Mouse (Mus musculus): Measurements from ENCODE around the gene Ccdc85c. TPM values are rescaled to one million over a fixed set of nuclear protein-coding genes. Genes with fewer than 3 reads are reported as not detected.
A peak's percentile ranks its signal among the peaks of the same experiment; 100 is the strongest.

Gene Ccdc85c
- polyA plus RNA-seq, 2 experiments: 1.8 TPM

DNA sequence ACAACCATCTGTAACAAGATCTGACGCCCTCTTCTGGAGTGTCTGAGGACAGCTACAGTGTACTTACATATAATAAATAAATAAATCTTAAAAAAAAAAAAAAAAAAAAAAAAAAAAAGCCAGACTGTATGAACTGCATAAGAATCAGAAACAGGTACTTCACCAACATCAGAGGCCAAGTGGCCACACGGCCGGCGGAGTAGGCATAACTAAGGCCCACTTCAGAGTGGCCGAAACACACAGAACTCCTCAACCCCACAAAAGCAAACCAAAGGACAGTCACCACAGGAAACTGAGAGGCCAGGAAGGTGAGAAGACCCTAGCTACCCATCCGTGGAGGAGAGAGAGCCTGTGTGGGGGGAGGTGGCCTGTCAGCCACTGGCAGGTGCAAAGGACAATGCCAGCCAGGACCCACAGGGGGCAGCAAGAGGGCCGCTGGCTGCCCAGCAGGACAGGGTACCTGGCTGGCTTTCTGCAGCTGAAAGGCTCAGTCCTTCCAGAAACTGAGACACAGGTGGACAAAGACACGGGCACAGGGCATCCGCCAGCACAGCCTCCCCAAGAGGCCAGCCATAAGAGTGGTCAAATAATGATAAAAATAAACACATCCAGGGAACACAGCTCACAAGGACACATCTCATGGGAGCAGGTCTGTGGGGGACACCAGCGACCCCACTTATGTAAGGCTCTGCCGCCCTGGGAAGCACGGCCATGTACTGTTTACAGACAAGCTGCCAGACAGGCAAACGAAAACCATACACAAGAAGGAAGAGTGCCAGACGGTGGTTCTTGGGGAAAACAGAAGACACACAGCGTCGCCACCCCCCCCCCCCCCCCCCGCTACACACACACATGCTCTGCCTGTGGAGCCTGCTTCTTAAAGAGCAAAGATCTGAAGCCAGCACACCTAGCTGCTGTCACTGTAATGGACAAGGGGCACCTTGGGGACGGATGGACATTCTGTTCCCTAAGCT is 44.1 kb downstream of the Ccdc85c start:
- DNase-seq (ENCODE audit: low read depth in 3 of 3, low spot score in 3 of 3) (no peak), ATAC-seq (ENCODE audit: insufficient read depth) (no peak)
- 51% methylated on average over 17 of the region's 18 CpGs for WGBS (ENCODE audit: insufficient replicate concordance)
- Histone ChIP-seq H3K27ac (no peak overlapping the region), H3K9me3 (ENCODE audit: control insufficient read depth, low read length) (no peaks in the 10 kb centered on the region), H3K9ac (replicated peaks) (no peak overlapping the region), H3K4me3 (ENCODE audit: insufficient read depth in 1 of 2, low read depth in 2 of 2, low read length in 2 of 2) (no peak overlapping the region), H3K4me2 (ENCODE audit: low read depth) (no peak overlapping the region), H3K4me1 (replicated peaks; ENCODE audit: control insufficient read depth in 2 of 2, insufficient read depth in 2 of 2, low read length in 1 of 2) (no peaks in the 10 kb centered on the region), H3K27me3 (ENCODE audit: control insufficient read depth, insufficient read depth, low read length) (no peaks in the 10 kb centered on the region), H3K36me3 (replicated peaks; ENCODE audit: control insufficient read depth, insufficient read depth, low read depth) (no peaks in the 10 kb centered on the region)
- TF ChIP-seq CTCF (IDR thresholded peaks at IDR 0.05; ENCODE audit: low read depth) (peak; percentile 50), EP300 (IDR thresholded peaks at IDR 0.05; ENCODE audit: low read depth) (no peak)

DNA sequence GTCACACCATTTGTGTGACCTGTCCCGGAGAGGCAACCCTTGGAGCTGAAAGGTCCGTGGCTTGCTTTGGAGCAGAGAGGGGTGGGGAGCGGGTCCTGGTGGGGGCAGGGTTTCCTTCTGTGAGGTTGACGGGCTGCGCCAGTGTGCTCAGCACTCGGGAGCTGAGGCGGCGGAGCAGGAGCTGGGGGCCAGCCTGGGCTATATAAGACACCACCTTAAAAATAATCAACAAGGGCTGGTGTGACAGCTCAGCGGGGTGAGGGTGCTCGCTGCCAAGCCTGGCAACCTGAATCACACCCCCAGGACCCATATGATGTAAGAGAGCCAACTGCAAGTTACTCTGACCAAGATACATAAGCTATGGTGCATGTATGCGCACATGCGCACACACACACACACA is 45.1 kb downstream of the Ccdc85c start:
- Histone ChIP-seq H3K4me3 (ENCODE audit: insufficient read depth in 1 of 2, low read depth in 2 of 2, low read length in 2 of 2) (no peak overlapping the region), H3K4me2 (ENCODE audit: low read depth) (no peak overlapping the region), H3K9ac (replicated peaks) (no peak overlapping the region), H3K27ac (no peak overlapping the region), H3K36me3 (replicated peaks; ENCODE audit: control insufficient read depth, insufficient read depth, low read depth) (no peaks in the 10 kb centered on the region), H3K4me1 (replicated peaks; ENCODE audit: control insufficient read depth in 2 of 2, insufficient read depth in 2 of 2, low read length in 1 of 2) (no peaks in the 10 kb centered on the region), H3K9me3 (ENCODE audit: control insufficient read depth, low read length) (no peaks in the 10 kb centered on the region), H3K27me3 (ENCODE audit: control insufficient read depth, insufficient read depth, low read length) (no peaks in the 10 kb centered on the region)
- WGBS (ENCODE audit: insufficient replicate concordance): 72% methylated on average over 12 of the region's 12 CpGs
- no peak for DNase-seq (ENCODE audit: low read depth in 3 of 3, low spot score in 3 of 3)
- ATAC-seq (ENCODE audit: insufficient read depth): no peak
- TF ChIP-seq EP300 (IDR thresholded peaks at IDR 0.05; ENCODE audit: low read depth): no peak
- TF ChIP-seq CTCF (IDR thresholded peaks at IDR 0.05; ENCODE audit: low read depth): no peak

DNA sequence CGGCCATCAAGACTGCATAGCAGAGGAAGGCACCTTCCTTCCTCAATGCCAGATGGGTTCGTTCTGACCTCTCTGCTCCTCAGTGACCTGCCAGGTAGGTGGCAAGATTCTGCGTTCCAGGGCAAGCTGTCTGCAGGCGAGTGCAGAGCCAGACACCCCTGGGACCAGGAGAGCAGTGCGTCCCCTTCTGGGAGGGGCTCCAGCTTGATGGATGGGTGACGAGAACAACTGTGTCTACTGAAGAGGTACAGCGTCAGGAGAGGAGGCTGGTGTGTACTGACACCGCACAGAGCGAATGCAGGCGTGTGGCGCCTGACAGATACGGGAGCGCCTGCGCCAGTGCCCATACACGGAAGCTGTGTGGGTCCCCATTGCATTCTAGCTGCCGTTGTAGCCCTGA is 47.7 kb downstream of the Ccdc85c start:
- H3K4me3 ChIP-seq (ENCODE audit: insufficient read depth in 1 of 2, low read depth in 2 of 2, low read length in 2 of 2): no peak overlapping the region
- no peaks in the 10 kb centered on the region for H3K27me3 ChIP-seq (ENCODE audit: control insufficient read depth, insufficient read depth, low read length)
- no peak overlapping the region for H3K27ac ChIP-seq
- DNase-seq (ENCODE audit: low read depth in 3 of 3, low spot score in 3 of 3) (no peak), ATAC-seq (ENCODE audit: insufficient read depth) (no peak)
- no peaks in the 10 kb centered on the region for H3K36me3 ChIP-seq (replicated peaks; ENCODE audit: control insufficient read depth, insufficient read depth, low read depth)
- H3K9me3 ChIP-seq (ENCODE audit: control insufficient read depth, low read length): no peaks in the 10 kb centered on the region
- no peak overlapping the region for H3K4me2 ChIP-seq (ENCODE audit: low read depth)
- no peak for TF ChIP-seq CTCF (IDR thresholded peaks at IDR 0.05; ENCODE audit: low read depth)
- TF ChIP-seq EP300 (IDR thresholded peaks at IDR 0.05; ENCODE audit: low read depth): no peak
- H3K4me1 ChIP-seq (replicated peaks; ENCODE audit: control insufficient read depth in 2 of 2, insufficient read depth in 2 of 2, low read length in 1 of 2): no peaks in the 10 kb centered on the region
- WGBS (ENCODE audit: insufficient replicate concordance): 74% methylated on average over 16 of the region's 16 CpGs
- H3K9ac ChIP-seq (replicated peaks): no peak overlapping the region

DNA sequence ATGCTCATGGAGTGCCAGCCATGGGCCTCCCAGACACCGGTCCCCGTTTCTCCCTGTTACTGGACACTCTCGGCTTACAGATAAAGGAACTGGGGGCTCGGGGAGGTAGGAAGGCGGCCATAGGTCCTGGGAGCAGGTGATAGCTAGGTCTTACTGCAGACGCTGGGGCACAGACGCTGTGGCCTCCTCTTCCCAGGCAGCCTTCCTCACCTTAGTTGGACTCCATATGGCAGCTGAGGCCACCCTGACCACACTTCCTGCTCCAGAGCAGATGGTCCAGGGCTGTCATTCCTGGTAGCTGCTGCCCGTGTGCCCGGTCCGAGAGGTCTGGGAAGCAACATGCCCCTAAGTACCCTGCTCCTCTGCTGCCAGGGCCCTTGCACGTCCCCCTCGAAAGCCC is 48.3 kb downstream of the Ccdc85c start:
- no peaks in the 10 kb centered on the region for H3K27me3 ChIP-seq (ENCODE audit: control insufficient read depth, insufficient read depth, low read length)
- TF ChIP-seq CTCF (IDR thresholded peaks at IDR 0.05; ENCODE audit: low read depth) (no peak), EP300 (IDR thresholded peaks at IDR 0.05; ENCODE audit: low read depth) (no peak)

DNA sequence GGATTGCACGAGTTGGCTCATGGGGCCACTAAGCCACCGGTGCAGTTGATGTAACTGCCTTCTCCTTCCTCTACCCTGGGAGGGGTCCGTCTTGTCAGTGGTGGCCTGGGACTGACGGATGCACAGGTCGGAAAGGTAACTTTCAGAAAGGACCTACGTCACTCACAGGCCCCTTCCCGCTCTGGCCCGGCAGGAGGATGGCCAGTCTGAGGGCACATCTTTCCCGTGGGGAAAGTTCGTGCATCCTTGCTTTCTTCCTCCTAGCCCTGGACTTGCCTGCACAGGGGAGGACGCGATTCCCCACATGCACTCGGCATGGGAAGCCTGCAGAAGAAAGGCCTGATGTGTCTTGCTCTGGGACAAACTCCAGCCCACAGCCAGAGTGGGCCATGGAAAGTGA is 49.0 kb downstream of the Ccdc85c start:
- Histone ChIP-seq H3K36me3 (replicated peaks; ENCODE audit: control insufficient read depth, insufficient read depth, low read depth) (no peaks in the 10 kb centered on the region), H3K4me2 (ENCODE audit: low read depth) (no peak overlapping the region), H3K9me3 (ENCODE audit: control insufficient read depth, low read length) (no peaks in the 10 kb centered on the region), H3K9ac (replicated peaks) (no peak overlapping the region), H3K27me3 (ENCODE audit: control insufficient read depth, insufficient read depth, low read length) (no peaks in the 10 kb centered on the region), H3K27ac (no peak overlapping the region), H3K4me3 (ENCODE audit: insufficient read depth in 1 of 2, low read depth in 2 of 2, low read length in 2 of 2) (no peak overlapping the region), H3K4me1 (replicated peaks; ENCODE audit: control insufficient read depth in 2 of 2, insufficient read depth in 2 of 2, low read length in 1 of 2) (no peaks in the 10 kb centered on the region)
- WGBS (ENCODE audit: insufficient replicate concordance): 64% methylated on average over 13 of the region's 13 CpGs
- no peak for DNase-seq (ENCODE audit: low read depth in 3 of 3, low spot score in 3 of 3)
- TF ChIP-seq CTCF (IDR thresholded peaks at IDR 0.05; ENCODE audit: low read depth) (no peak), EP300 (IDR thresholded peaks at IDR 0.05; ENCODE audit: low read depth) (no peak)
- ATAC-seq (ENCODE audit: insufficient read depth): no peak

More for the DNA sequence above, 48.3 kb downstream of the Ccdc85c start:
- Histone ChIP-seq H3K4me3 (ENCODE audit: insufficient read depth in 1 of 2, low read depth in 2 of 2, low read length in 2 of 2) (no peak overlapping the region), H3K27ac (no peak overlapping the region), H3K9ac (replicated peaks) (no peak overlapping the region), H3K4me2 (ENCODE audit: low read depth) (no peak overlapping the region), H3K36me3 (replicated peaks; ENCODE audit: control insufficient read depth, insufficient read depth, low read depth) (no peaks in the 10 kb centered on the region), H3K4me1 (replicated peaks; ENCODE audit: control insufficient read depth in 2 of 2, insufficient read depth in 2 of 2, low read length in 1 of 2) (no peaks in the 10 kb centered on the region), H3K9me3 (ENCODE audit: control insufficient read depth, low read length) (no peaks in the 10 kb centered on the region)
- DNase-seq (ENCODE audit: low read depth in 3 of 3, low spot score in 3 of 3) (no peak), ATAC-seq (ENCODE audit: insufficient read depth) (no peak)
- WGBS (ENCODE audit: insufficient replicate concordance): 59% methylated on average over 12 of the region's 12 CpGs
